ENCODE assay signal across 8 mouse cellular contexts in the genomic region with DNA sequence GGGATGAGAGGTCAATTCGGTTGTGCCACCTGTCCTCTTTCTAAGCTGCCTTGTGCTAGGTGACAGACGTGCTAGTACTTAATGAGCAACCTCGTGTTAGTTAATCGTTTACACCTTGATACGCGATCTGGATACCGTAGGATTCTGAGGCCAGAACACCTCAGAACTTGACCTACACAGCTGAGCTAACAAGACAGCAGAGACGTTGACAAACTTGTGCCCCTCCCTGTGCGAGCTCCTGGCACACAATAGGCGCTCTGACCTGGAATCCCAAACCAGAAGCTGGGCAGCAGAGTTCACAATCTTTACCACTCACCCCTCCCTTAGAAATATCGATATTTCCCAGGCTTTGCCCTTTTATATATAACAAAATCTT. TPM values are rescaled to one million over a fixed set of nuclear protein-coding genes. Genes with fewer than 3 reads are reported as not detected.
DNase-seq lines count a peak whose midpoint lies in the region; ATAC-seq and TF ChIP-seq lines count a peak whose summit lies in the region.

No protein-coding gene starts in this region.

- peak overlapping the region; percentile 88 for H3K4me3 ChIP-seq in heart, embryonic 16.5 days (ENCODE audit: low read length)
- peak overlapping the region; percentile 72 for H3K4me3 ChIP-seq in limb, embryonic 14.5 days (replicated peaks; ENCODE audit: low read length)

- no peaks in the 10 kb centered on the region for H3K36me3 ChIP-seq in heart, embryonic 16.5 days (ENCODE audit: control insufficient read depth, insufficient read depth)
- 0 out of 2 replicates have a peak, but pooled peaks cover 3% of the 10 kb centered on the region for H3K36me3 ChIP-seq in limb, embryonic 14.5 days (ENCODE audit: control insufficient read depth, insufficient read depth, low read length)

- no peak for TF ChIP-seq POLR2A in limb, embryonic 14.5 days (IDR thresholded peaks at IDR 0.05; ENCODE audit: borderline replicate concordance, extremely low read depth, insufficient read depth, insufficient read length)

- H3K9ac ChIP-seq in heart, embryonic 16.5 days (ENCODE audit: low read length): peak overlapping the region; percentile 74
- 0 out of 2 replicates have a peak overlapping the region, but pooled peaks have one; percentile 21 for H3K9ac ChIP-seq in limb, embryonic 14.5 days (ENCODE audit: low read depth, low read length, severe bottlenecking)

- peak overlapping the region; percentile 88 for H3K27ac ChIP-seq in heart, embryonic 16.5 days (ENCODE audit: low read length)
- H3K27ac ChIP-seq in limb, embryonic 14.5 days (replicated peaks; ENCODE audit: low read depth, low read length): no peak overlapping the region

- no peak for ATAC-seq in heart, embryonic 16.5 days (replicated peaks; ENCODE audit: extremely low read depth, insufficient read depth, low FRiP score)
- ATAC-seq in limb, embryonic 14.5 days (ENCODE audit: low FRiP score, low read depth): no peak
- 0 out of 2 replicates have a peak, but pooled peaks have one; percentile 8 for ATAC-seq in monocyte, adult 5-6 weeks (replicated peaks; ENCODE audit: insufficient number of reproducible peaks, low FRiP score, low TSS enrichment, poor library complexity, severe bottlenecking)

- peaks cover 28% of the 10 kb centered on the region for H3K4me1 ChIP-seq in heart, embryonic 16.5 days (ENCODE audit: control insufficient read depth, insufficient read depth, low read length)
- peaks cover 30% of the 10 kb centered on the region for H3K4me1 ChIP-seq in limb, embryonic 14.5 days (ENCODE audit: control insufficient read depth, insufficient read depth, low read length)

- peak overlapping the region; percentile 98 for H3K4me2 ChIP-seq in heart, embryonic 16.5 days (ENCODE audit: low read depth, low read length)
- peak overlapping the region; percentile 95 for H3K4me2 ChIP-seq in limb, embryonic 14.5 days (replicated peaks; ENCODE audit: low read depth, low read length, severe bottlenecking)

- WGBS in heart, embryonic 16.5 days: under 1% methylated on average over 11 of the region's 11 CpGs
- under 1% methylated on average over 11 of the region's 11 CpGs for WGBS in limb, embryonic 14.5 days

- peak; percentile 45 for DNase-seq in embryo, embryonic 10 days (ENCODE audit: low spot score)
- no peak for DNase-seq in embryo, embryonic 9.5 days (ENCODE audit: extremely low spot score)
- peak; percentile 63 for DNase-seq in R1 (ENCODE audit: low read depth, low spot score)
- no peak for DNase-seq in limb, embryonic 14.5 days (ENCODE audit: low spot score)
- DNase-seq in yolk sac, embryonic 10.5 days (ENCODE audit: low spot score): no peak
- no peak for DNase-seq in natural killer cell, adult 2 months (ENCODE audit: low spot score in 2 of 2)

- peaks cover 6% of the 10 kb centered on the region for H3K27me3 ChIP-seq in heart, embryonic 16.5 days (ENCODE audit: control insufficient read depth, insufficient read depth, low read length)
- H3K27me3 ChIP-seq in limb, embryonic 14.5 days (ENCODE audit: control insufficient read depth, insufficient read depth, low read length): peaks cover 32% of the 10 kb centered on the region

- no peaks in the 10 kb centered on the region for H3K9me3 ChIP-seq in heart, embryonic 16.5 days (replicated peaks; ENCODE audit: control insufficient read depth, low read length)
- no peaks in the 10 kb centered on the region for H3K9me3 ChIP-seq in limb, embryonic 14.5 days (ENCODE audit: control insufficient read depth, low read length)

RNA-seq across cellular contexts. Expression of gene Fzd5, which starts 0.6 kb away (rescaled TPM):
- polyA plus RNA-seq in heart, embryonic 16.5 days (2015; fragmentation: Nextera tagmentation; extraction: Ambion mirVana): 1.8 and 1.9 TPM in 2 replicates
- polyA plus RNA-seq in limb, embryonic 14.5 days (2012; rRNA removed): 3.9 and 6.8 TPM in 2 replicates
- polyA plus RNA-seq in limb, embryonic 14.5 days (2014; fragmentation: Nextera tagmentation; extraction: Ambion mirVana): 1.6 and 2.1 TPM in 2 replicates
- 4.8 to 20.0 TPM (median 6.9 TPM) in 3 replicates for total RNA-seq in monocyte, adult 5-6 weeks (2017)

RNA-seq across cellular contexts. Expression of gene Ccnyl1, which starts 47.9 kb away (rescaled TPM):
- 3.2 and 3.9 TPM in 2 replicates for polyA plus RNA-seq in heart, embryonic 16.5 days (2015; fragmentation: Nextera tagmentation; extraction: Ambion mirVana)
- polyA plus RNA-seq in limb, embryonic 14.5 days (2012; rRNA removed): 40.8 and 41.5 TPM in 2 replicates
- polyA plus RNA-seq in limb, embryonic 14.5 days (2014; fragmentation: Nextera tagmentation; extraction: Ambion mirVana): 9.4 and 9.9 TPM in 2 replicates
- 4.4 to 7.2 TPM (median 4.7 TPM) in 3 replicates for total RNA-seq in monocyte, adult 5-6 weeks (2017)

Comparison
In these comparisons a context has a peak if more than half of its experiments do, and no peak if none do; other contexts are left out.
1. DNase-seq: peak in embryo, embryonic 10 days (single experiment) and R1 (single experiment); none in embryo, embryonic 9.5 days (single experiment), limb, embryonic 14.5 days (single experiment), yolk sac, embryonic 10.5 days (single experiment) and natural killer cell, adult 2 months (0 of 2).